Mouse (Mus musculus) megakaryocyte, embryonic 14.5 days (primary cell): ENCODE results near the gene Pou3f1. TPM values are rescaled to one million over a fixed set of nuclear protein-coding genes. Genes with fewer than 3 reads are reported as not detected.
A peak's percentile ranks its signal among the peaks of the same experiment; 100 is the strongest.

Experiments
- H3K27me3 ChIP-seq: replicated peaks from 2 replicates; pipeline ENCODE3; 2012; ENCODE audit warnings: inconsistent platforms
- H3K36me3 ChIP-seq: replicated peaks from 2 replicates; pipeline ENCODE3; 2012; ENCODE audit warnings: low read length, inconsistent platforms, mixed read lengths
- H3K4me1 ChIP-seq: 2 replicates; pipeline ENCODE4 v1.6.1; 2012; ENCODE audit warnings: inconsistent platforms
- H3K4me3 ChIP-seq: replicated peaks from 2 replicates; pipeline ENCODE3; 2012; ENCODE audit warnings: moderate library complexity, mild to moderate bottlenecking, inconsistent platforms
- H3K9me3 ChIP-seq: 2 replicates; pipeline ENCODE4 v1.6.1; 2012; ENCODE audit warnings: inconsistent platforms
- FLI1 ChIP-seq: IDR thresholded peaks from 2 replicates; pipeline ENCODE4 v1.6.1; 2012; ENCODE audit warnings: low read length, inconsistent platforms, mixed read lengths
- GATA1 ChIP-seq: IDR thresholded peaks from 3 replicates; pipeline ENCODE4 v1.6.1; 2012; ENCODE audit warnings: mixed read lengths, low read length, inconsistent platforms, borderline replicate concordance
- polyA plus RNA-seq: library from polyadenylated mRNA; stranded (reverse); fragments of >175 nt; gene quantifications from 2 replicates; pipeline ENCODE4 v1.2.3, GENCODE M21; 2012; ENCODE audit warnings: low replicate concordance; ENCODE audit not compliant: insufficient read depth

Pou3f1 gene
- polyA plus RNA-seq, 1 experiment: 0.12 TPM

DNA sequence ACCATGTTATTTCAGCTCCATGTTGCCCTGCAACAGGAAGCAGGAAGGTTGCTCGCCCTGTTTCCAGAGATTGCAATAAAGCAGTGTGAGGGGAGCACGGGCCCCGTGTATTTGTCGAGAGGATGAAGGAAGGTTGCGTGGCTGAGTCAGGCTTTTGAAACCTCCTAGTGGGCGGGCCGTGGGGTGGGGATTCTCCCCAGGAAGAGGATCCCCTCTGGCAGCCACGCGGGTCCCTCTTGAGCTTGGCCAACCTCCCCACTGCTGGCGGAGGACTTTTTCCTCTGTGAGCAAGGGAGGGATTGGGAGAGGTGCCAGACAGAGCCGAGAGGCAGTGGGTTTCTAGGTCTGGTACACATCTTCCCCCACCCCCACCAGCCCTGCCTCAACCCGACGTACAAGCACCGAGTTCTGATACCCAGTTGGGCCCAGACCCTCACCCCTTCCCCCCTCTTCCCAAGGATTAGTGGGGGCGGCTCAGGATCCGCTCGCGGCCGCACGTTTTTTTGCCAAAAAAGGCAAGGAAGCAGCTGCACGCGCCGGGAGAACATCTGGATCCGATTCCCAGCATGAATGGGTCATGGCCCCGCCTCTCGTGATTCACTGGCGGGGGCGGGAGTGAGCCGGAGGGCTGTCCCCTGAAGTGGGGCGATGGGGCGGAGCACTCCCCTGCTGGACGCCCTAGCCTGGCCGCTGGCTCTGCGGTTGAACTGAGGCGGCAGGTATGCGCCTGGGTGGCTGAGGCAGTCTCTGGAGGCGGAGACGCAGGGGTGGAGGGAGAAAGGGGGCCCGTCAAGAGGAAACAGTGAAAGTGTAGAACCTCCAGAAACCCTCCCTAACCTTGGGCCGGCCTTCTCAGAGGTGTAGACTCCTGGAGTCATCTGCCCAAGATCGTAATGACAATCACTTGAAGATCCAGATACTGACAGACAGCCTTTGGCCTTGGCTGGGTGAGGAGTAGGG, 52.2 kb downstream of the Pou3f1 start:
- peaks cover 44% of the 10 kb centered on the region for H3K36me3 ChIP-seq

DNA sequence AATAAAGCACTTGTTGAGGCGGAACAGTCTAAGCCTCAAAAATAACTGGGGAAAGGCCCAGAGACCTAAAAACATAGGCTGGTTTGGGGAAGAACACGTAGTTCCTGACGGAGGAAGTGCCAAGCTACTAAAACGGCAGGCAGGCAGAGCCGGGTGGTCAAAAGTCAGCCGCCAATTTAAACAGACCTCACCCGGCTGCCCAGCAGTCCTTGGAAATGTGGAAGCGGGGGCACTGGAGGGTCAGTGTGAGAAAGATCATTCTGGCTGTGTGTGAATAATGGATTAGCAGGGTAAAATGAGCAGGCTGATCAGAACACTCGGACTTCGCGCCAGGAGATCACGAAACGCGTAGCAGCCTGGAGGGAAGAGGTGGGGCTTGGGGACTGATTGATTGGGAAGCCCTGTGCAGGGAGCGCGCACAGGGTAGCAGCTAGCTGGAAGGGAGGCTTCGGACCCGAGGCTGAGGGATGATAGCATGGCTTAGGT, 53.4 kb downstream of the Pou3f1 start:
- H3K36me3 ChIP-seq: peaks cover 32% of the 10 kb centered on the region
- peaks cover 75% of the 10 kb centered on the region for H3K4me1 ChIP-seq
- TF ChIP-seq GATA1 (no peak), FLI1 (no peak)
- H3K27me3 ChIP-seq: no peaks in the 10 kb centered on the region
- H3K4me3 ChIP-seq: peak overlapping the region; percentile 92
- H3K9me3 ChIP-seq: no peaks in the 10 kb centered on the region

More for the DNA sequence above, 52.2 kb downstream of the Pou3f1 start:
- H3K4me3 ChIP-seq: peak overlapping the region; percentile 92
- H3K27me3 ChIP-seq: no peaks in the 10 kb centered on the region
- no peaks in the 10 kb centered on the region for H3K9me3 ChIP-seq
- TF ChIP-seq GATA1 (no peak), FLI1 (no peak)
- peaks cover 82% of the 10 kb centered on the region for H3K4me1 ChIP-seq

Other genes with a start within 250 kb of the Pou3f1 start
- gene 3100002H09Rik, start 46.0 kb upstream of the Pou3f1 start, polyA plus RNA-seq: 0.36 TPM in 1 of 2 replicates, not detected in the other
- gene Utp11, start 36.8 kb downstream of the Pou3f1 start, polyA plus RNA-seq: 2.9 and 13.8 TPM in 2 replicates
- 122 and 166 TPM in 2 replicates for gene Fhl3, start 43.9 kb downstream of the Pou3f1 start, polyA plus RNA-seq
- gene Sf3a3, start 58.0 kb downstream of the Pou3f1 start, polyA plus RNA-seq: 2.2 and 29.0 TPM in 2 replicates
- 5.7 and 22.3 TPM in 2 replicates for gene Inpp5b, start 85.0 kb downstream of the Pou3f1 start, polyA plus RNA-seq
- gene Mtf1, start 145.3 kb downstream of the Pou3f1 start, polyA plus RNA-seq: 15.2 and 34.3 TPM in 2 replicates
- 13.4 and 15.0 TPM in 2 replicates for gene Yrdc, start 193.9 kb downstream of the Pou3f1 start, polyA plus RNA-seq
- gene 1110065P20Rik, start 194.4 kb downstream of the Pou3f1 start, polyA plus RNA-seq: 19.3 and 30.5 TPM in 2 replicates
- not detected in 2 replicates for gene Maneal, start 205.4 kb downstream of the Pou3f1 start, polyA plus RNA-seq
- gene Epha10, start 224.1 kb downstream of the Pou3f1 start, polyA plus RNA-seq: not detected in 2 replicates